In genomic region chr19:40992096-40992495, GRCm38 (mm10) we compare ENCODE assay signal across 25 mouse cellular contexts. TPM values are rescaled to one million over a fixed set of nuclear protein-coding genes. Genes with fewer than 3 reads are reported as not detected.
A peak's percentile ranks its signal among the peaks of the same experiment; 100 is the strongest.
DNase-seq lines count a peak whose midpoint lies in the region; ATAC-seq and TF ChIP-seq lines count a peak whose summit lies in the region.
"Had no signal": no experiment of that assay in that cellular context is flagged by ENCODE, and none has a peak within 500 bp of the region (broad histone marks: within the 10 kb centered on the region; RNA-seq: fewer than 3 reads in every experiment).

No protein-coding gene starts in this region.

- in situ Hi-C loops in CH12.LX (cut with MboI; ENCODE audit: low pct_ligation_motif_present, low pct_unique_long_range_greater_than_20kb, low sequenced_read_pairs): no loop called here

- H3K9ac ChIP-seq in kidney, postnatal 0 days (ENCODE audit: low read depth, low read length): no peak overlapping the region
- H3K9ac ChIP-seq in CH12.LX (ENCODE audit: insufficient read depth, low read depth): peak overlapping the region; percentile 97
- H3K9ac ChIP-seq in intestine, embryonic 16.5 days (ENCODE audit: low read depth, low read length): peak overlapping the region; percentile 34
- H3K9ac ChIP-seq: heart, embryonic 13.5 days; hindbrain, embryonic 15.5 days; limb, embryonic 12.5 days; liver, embryonic 15.5 days had no signal

- H3K9me3 ChIP-seq in kidney, postnatal 0 days (replicated peaks; ENCODE audit: low read length): no peaks in the 10 kb centered on the region
- no peaks in the 10 kb centered on the region for H3K9me3 ChIP-seq in CH12.LX (replicated peaks; ENCODE audit: low read length)
- H3K9me3 ChIP-seq in intestine, embryonic 16.5 days (ENCODE audit: control insufficient read depth, low read length): no peaks in the 10 kb centered on the region
- H3K9me3 ChIP-seq: heart, embryonic 13.5 days; hindbrain, embryonic 15.5 days; limb, embryonic 12.5 days; liver, embryonic 15.5 days had no signal

- H3K27me3 ChIP-seq in kidney, postnatal 0 days (ENCODE audit: insufficient read depth, low read length): no peaks in the 10 kb centered on the region
- no peaks in the 10 kb centered on the region for H3K27me3 ChIP-seq in CH12.LX (replicated peaks)
- no peaks in the 10 kb centered on the region for H3K27me3 ChIP-seq in intestine, embryonic 16.5 days (replicated peaks; ENCODE audit: control insufficient read depth, insufficient read depth, low read length)
- H3K27me3 ChIP-seq: hindbrain, embryonic 15.5 days; limb, embryonic 12.5 days had no signal

- TF ChIP-seq EP300 in CH12.LX (IDR thresholded peaks at IDR 0.05; ENCODE audit: low read length): no peak

- peak overlapping the region; percentile 46 for H3K4me2 ChIP-seq in kidney, postnatal 0 days (ENCODE audit: low read length)
- peak overlapping the region; percentile 98 for H3K4me2 ChIP-seq in CH12.LX (ENCODE audit: insufficient read depth, low read depth, poor library complexity, severe bottlenecking)
- peak overlapping the region; percentile 51 for H3K4me2 ChIP-seq in intestine, embryonic 16.5 days (ENCODE audit: low read depth, low read length)
- H3K4me2 ChIP-seq: heart, embryonic 13.5 days; hindbrain, embryonic 15.5 days; limb, embryonic 12.5 days; liver, embryonic 15.5 days had no signal

- 37% methylated on average over 11 of the region's 11 CpGs for WGBS in kidney, postnatal 0 days
- 60% methylated on average over 11 of the region's 11 CpGs for WGBS in intestine, embryonic 16.5 days

- H3K79me2 ChIP-seq in CH12.LX (replicated peaks; ENCODE audit: control insufficient read depth, extremely low read depth, insufficient read depth, poor library complexity, severe bottlenecking): peaks cover 68% of the 10 kb centered on the region

- no peak overlapping the region for H3K27ac ChIP-seq in kidney, postnatal 0 days
- H3K27ac ChIP-seq in CH12.LX (ENCODE audit: insufficient read depth, low read depth): peak overlapping the region; percentile 99; the same call in 1 of the 2 replicates
- no peak overlapping the region for H3K27ac ChIP-seq in intestine, embryonic 16.5 days (ENCODE audit: low read length)
- H3K27ac ChIP-seq: heart, embryonic 13.5 days; hindbrain, embryonic 15.5 days; limb, embryonic 12.5 days; liver, embryonic 15.5 days had no signal

- dilution Hi-C loops in CH12.LX (cut with MboI; ENCODE audit: extremely low pct_ligation_motif_present, extremely low pct_unique_long_range_greater_than_20kb, low sequenced_read_pairs): no loop called here

- H3K4me1 ChIP-seq in kidney, postnatal 0 days (replicated peaks; ENCODE audit: insufficient read depth, low read length): peaks cover 4% of the 10 kb centered on the region; the same call in 1 of the 2 replicates
- H3K4me1 ChIP-seq in CH12.LX (ENCODE audit: control insufficient read depth in 1 of 2, insufficient read depth in 2 of 2): peaks cover 18 to 60% of the 10 kb centered on the region in 2 experiments
- peaks cover 4% of the 10 kb centered on the region; the same call in 1 of the 2 replicates for H3K4me1 ChIP-seq in intestine, embryonic 16.5 days (ENCODE audit: control insufficient read depth, insufficient read depth, low read length)
- H3K4me1 ChIP-seq: heart, embryonic 13.5 days; hindbrain, embryonic 15.5 days had no signal

- no peak for TF ChIP-seq RAD21 in CH12.LX (IDR thresholded peaks at IDR 0.05; ENCODE audit: low read depth, low read length)

- TF ChIP-seq CTCF in kidney, postnatal 0 days (IDR thresholded peaks at IDR 0.05; ENCODE audit: low read depth): no peak
- TF ChIP-seq CTCF in CH12.LX (conservative IDR thresholded peaks at IDR 0.05 in 1 of 2, IDR thresholded peaks at IDR 0.05 in 1 of 2; ENCODE audit: low read depth in 2 of 2, low read length in 2 of 2): no peak

- DNase-seq in kidney, postnatal 0 days (ENCODE audit: low spot score): no peak
- DNase-seq in kidney, adult 11 months: no peak
- DNase-seq in A20 (ENCODE audit: low read depth, low spot score): peak; percentile 52
- DNase-seq in CH12.LX (ENCODE audit: extremely low read depth): no peak
- no peak for DNase-seq in thymus, postnatal 25 days
- no peak for DNase-seq in right cerebral cortex, postnatal 25 days
- DNase-seq: adrenal gland, postnatal 14 days; cerebellum, adult 18-20 months; cerebellum, postnatal 36 days; heart, postnatal 36 days; kidney, adult 9 months; midbrain, embryonic 14.5 days; right cerebral cortex, postnatal 4 days; thymus, postnatal 14 days had no signal

- no peak for ATAC-seq in kidney, postnatal 0 days (replicated peaks; ENCODE audit: low FRiP score, low read depth)
- no peak for ATAC-seq in intestine, embryonic 16.5 days
- ATAC-seq: lung, postnatal 0 days had no signal

- no peak for TF ChIP-seq POLR2A in CH12.LX (IDR thresholded peaks at IDR 0.05; ENCODE audit: low read depth, low read length)

- peak overlapping the region; percentile 14; the same call in 1 of the 2 replicates for H3K4me3 ChIP-seq in kidney, postnatal 0 days (replicated peaks; ENCODE audit: low read depth, low read length)
- H3K4me3 ChIP-seq in CH12.LX (replicated peaks in 1 of 3; ENCODE audit: low read depth in 2 of 3, low read length in 2 of 3, poor library complexity in 1 of 3): peak overlapping the region; percentile 66 to 93 (median 77)
- H3K4me3 ChIP-seq in intestine, embryonic 16.5 days (ENCODE audit: low read length): peak overlapping the region; percentile 34
- H3K4me3 ChIP-seq: heart, embryonic 13.5 days; hindbrain, embryonic 15.5 days; limb, embryonic 12.5 days; liver, embryonic 15.5 days had no signal

- H3K36me3 ChIP-seq in kidney, postnatal 0 days (ENCODE audit: insufficient read depth, low read length): no peaks in the 10 kb centered on the region
- peaks cover 7 to 32% of the 10 kb centered on the region in 2 experiments for H3K36me3 ChIP-seq in CH12.LX (replicated peaks in 1 of 2; ENCODE audit: control insufficient read depth in 1 of 2, insufficient read depth in 1 of 2, low read length in 1 of 2)
- H3K36me3 ChIP-seq in intestine, embryonic 16.5 days (ENCODE audit: control insufficient read depth, insufficient read depth, low read length): no peaks in the 10 kb centered on the region
- H3K36me3 ChIP-seq: heart, embryonic 13.5 days; hindbrain, embryonic 15.5 days; limb, embryonic 12.5 days; liver, embryonic 15.5 days had no signal

TF ChIP-seq in CH12.LX, 34 proteins besides CTCF, POLR2A, EP300 and RAD21:
- no peak for TF ChIP-seq GABPA (IDR thresholded peaks at IDR 0.05; ENCODE audit: insufficient replicate concordance, low read depth, low read length)
- no peak for TF ChIP-seq HCFC1 (IDR thresholded peaks at IDR 0.05; ENCODE audit: low read depth, low read length)
- no peak for TF ChIP-seq IRF4 (IDR thresholded peaks at IDR 0.05; ENCODE audit: low read depth, low read length)
- TF ChIP-seq UBTF (IDR thresholded peaks at IDR 0.05; ENCODE audit: low read depth, low read length): no peak
- TF ChIP-seq E2F4 (IDR thresholded peaks at IDR 0.05; ENCODE audit: insufficient replicate concordance, low read depth, low read length): no peak
- TF ChIP-seq MXI1 (IDR thresholded peaks at IDR 0.05; ENCODE audit: low read depth, low read length): no peak
- no peak for TF ChIP-seq JUN (IDR thresholded peaks at IDR 0.05; ENCODE audit: insufficient read depth, low read depth, low read length)
- no peak for TF ChIP-seq NRF1 (IDR thresholded peaks at IDR 0.05; ENCODE audit: low read depth, low read length)
- TF ChIP-seq MAZ (IDR thresholded peaks at IDR 0.05; ENCODE audit: low read depth, low read length): no peak
- TF ChIP-seq CHD2 (IDR thresholded peaks at IDR 0.05; ENCODE audit: low read length): no peak
- no peak for TF ChIP-seq BHLHE40 (IDR thresholded peaks at IDR 0.05; ENCODE audit: low read depth, low read length)
- no peak for TF ChIP-seq MAFK (IDR thresholded peaks at IDR 0.05; ENCODE audit: insufficient replicate concordance, low read length)

RNA-seq across cellular contexts. Expression of gene Blnk, which starts 2.2 kb away (rescaled TPM):
- 29.7 and 29.9 TPM in 2 replicates for polyA plus RNA-seq in kidney, postnatal 0 days (2015; fragmentation: Nextera tagmentation; extraction: Ambion mirVana)
- total RNA-seq in CH12.LX (2012; rRNA removed) (86.8 and 142 TPM in 2 replicates), CH12.LX (2014; rRNA removed) (101 and 108 TPM in 2 replicates)
- polyA plus RNA-seq in CH12.LX (2012; ENCODE audit: insufficient read length, low read depth): 259 and 284 TPM in 2 replicates
- polyA plus RNA-seq in intestine, embryonic 16.5 days (2015; fragmentation: Nextera tagmentation; extraction: Ambion mirVana): 22.6 and 27.3 TPM in 2 replicates

RNA-seq across cellular contexts. Expression of gene Dntt, which starts 37.0 kb away (rescaled TPM):
- polyA plus RNA-seq in kidney, postnatal 0 days (2015; fragmentation: Nextera tagmentation; extraction: Ambion mirVana): 0.09 and 0.17 TPM in 2 replicates
- total RNA-seq in CH12.LX (2012; rRNA removed): 0.13 TPM in 1 of 2 replicates, not detected in the other
- total RNA-seq in CH12.LX (2014; rRNA removed): not detected in 2 replicates
- polyA plus RNA-seq in CH12.LX (2012; ENCODE audit: insufficient read length, low read depth): not detected in 2 replicates
- polyA plus RNA-seq in intestine, embryonic 16.5 days (2015; fragmentation: Nextera tagmentation; extraction: Ambion mirVana): not detected in 2 replicates
- total RNA-seq: ES-E14; gastrocnemius, adult 18-20 months; heart, postnatal 36 days; left cerebral cortex, adult 8-10 months; neutrophil, adult 5-6 weeks had no signal
- polyA plus RNA-seq: forebrain, embryonic 11.5 days; heart, embryonic 13.5 days; hindbrain, embryonic 15.5 days; limb, embryonic 12.5 days; liver, embryonic 15.5 days; lung, postnatal 0 days had no signal

Comparison
In these comparisons a context has a peak if more than half of its experiments do, and no peak if none do; other contexts are left out.
1. H3K4me2 ChIP-seq: peak in every context shown above with its lines; median percentile 98 in CH12.LX; 51 in intestine, embryonic 16.5 days; 46 in kidney, postnatal 0 days.
2. H3K4me3 ChIP-seq: peak in every context shown above with its lines; median percentile 77 in CH12.LX; 34 in intestine, embryonic 16.5 days; 14 in kidney, postnatal 0 days.